Mouse (Mus musculus) NIH3T3 (cell line): ENCODE results near the gene Lsm14a.
"Not testable (repeated sequence)": the region's sequence is repeated elsewhere in the genome, so short reads cannot be mapped to it uniquely, and the experiment has no call there.

Source experiments
- DNase-seq: peaks from one replicate; pipeline ENCODE4 v3.0.0-alpha.2; 2012; ENCODE audit warnings: low read depth

The Lsm14a gene

GRCm38 (mm10) chr7:34373906-34374305, 19.2 kb downstream of the Lsm14a start:
- peak; percentile 72 for DNase-seq

- DNase-seq = peak; percentile 70
Measured at GRCm38 (mm10) chr7:34355629-34356028, 37.5 kb downstream of the Lsm14a start.

GRCm38 (mm10) chr7:34351997-34352396, 41.1 kb downstream of the Lsm14a start:
- peak; percentile 62 for DNase-seq

- DNase-seq = no peak
Measured at GRCm38 (mm10) chr7:34350166-34350565, 42.9 kb downstream of the Lsm14a start.

GRCm38 (mm10) chr7:34348011-34348410, 45.1 kb downstream of the Lsm14a start:
- DNase-seq = peak; percentile 36

GRCm38 (mm10) chr7:34347041-34347440, 46.1 kb downstream of the Lsm14a start:
- no peak for DNase-seq

- DNase-seq = no peak
Measured at GRCm38 (mm10) chr7:34346505-34346904, 46.6 kb downstream of the Lsm14a start.

- DNase-seq = peak; percentile 92
Measured at GRCm38 (mm10) chr7:34342040-34342793, 50.9 kb downstream of the Lsm14a start.

GRCm38 (mm10) chr7:34340841-34341240, 52.3 kb downstream of the Lsm14a start:
- peak; percentile 15 for DNase-seq

- peak; percentile 27 for DNase-seq
Measured at GRCm38 (mm10) chr7:34339164-34339489, 54.0 kb downstream of the Lsm14a start.

- DNase-seq = no peak
Measured at GRCm38 (mm10) chr7:34338445-34339163, 54.5 kb downstream of the Lsm14a start.

GRCm38 (mm10) chr7:34337268-34337667, 55.8 kb downstream of the Lsm14a start:
- no peak for DNase-seq

- not testable (repeated sequence) for DNase-seq
Measured at GRCm38 (mm10) chr7:34336545-34336944, 56.6 kb downstream of the Lsm14a start.

- peak; percentile 68 for DNase-seq
Measured at GRCm38 (mm10) chr7:34327493-34327892, 65.6 kb downstream of the Lsm14a start.

- DNase-seq = no peak
Measured at GRCm38 (mm10) chr7:34324857-34325256, 68.3 kb downstream of the Lsm14a start.

GRCm38 (mm10) chr7:34324005-34324404, 69.1 kb downstream of the Lsm14a start:
- DNase-seq = no peak

- DNase-seq = no peak
Measured at GRCm38 (mm10) chr7:34323351-34323750, 69.8 kb downstream of the Lsm14a start.

- peak; percentile 73 for DNase-seq
Measured at GRCm38 (mm10) chr7:34321958-34322357, 71.2 kb downstream of the Lsm14a start.

GRCm38 (mm10) chr7:34321119-34321518, 72.0 kb downstream of the Lsm14a start:
- no peak for DNase-seq

- DNase-seq = peak; percentile 79
Measured at GRCm38 (mm10) chr7:34319957-34320356, 73.2 kb downstream of the Lsm14a start.

- DNase-seq = peak; percentile 85
Measured at GRCm38 (mm10) chr7:34319123-34319522, 74.0 kb downstream of the Lsm14a start.

- DNase-seq = peak; percentile 92
Measured at GRCm38 (mm10) chr7:34317901-34318476, 75.1 kb downstream of the Lsm14a start.

GRCm38 (mm10) chr7:34313443-34313875, 79.7 kb downstream of the Lsm14a start, which contains the start of gene 4931406P16Rik:
4931406P16Rik (minus strand) TSS chr7:34313551.
- peak; percentile 88 for DNase-seq
